Mouse (Mus musculus) heart, embryonic 13.5 days (tissue): Measurements from ENCODE around the gene Nanos2. TPM values are rescaled to one million over a fixed set of nuclear protein-coding genes. Genes with fewer than 3 reads are reported as not detected.

Experiments
- ATAC-seq: fragments of 200-750 bp; cut with Nextera tagmentation; 2 replicates; pipeline ENCODE4 v1.8.0; 2017; ENCODE audit warnings: moderate TSS enrichment; ENCODE audit not compliant: insufficient number of reproducible peaks, low FRiP score, low TSS enrichment; ENCODE audit errors: extremely low read depth
- H3K27ac ChIP-seq: fragments of 300-500 bp; sonication (generic); replicated peaks from 2 replicates; pipeline ENCODE4 v1.5.1; 2015; ENCODE audit warnings: moderate library complexity, mild to moderate bottlenecking, inconsistent platforms
- H3K27me3 ChIP-seq: fragments of 300-500 bp; sonication (generic); replicated peaks from 2 replicates; pipeline ENCODE4 v1.6.1; 2015; ENCODE audit warnings: mild to moderate bottlenecking, inconsistent platforms
- H3K36me3 ChIP-seq: fragments of 300-500 bp; sonication (generic); 2 replicates; pipeline ENCODE4 v1.6.1; 2015; ENCODE audit warnings: mild to moderate bottlenecking, inconsistent platforms
- H3K4me1 ChIP-seq: fragments of 300-500 bp; sonication (generic); 2 replicates; pipeline ENCODE4 v1.6.1; 2015; ENCODE audit warnings: inconsistent platforms
- H3K4me2 ChIP-seq: fragments of 300-500 bp; sonication (generic); 2 replicates; pipeline ENCODE4 v1.6.1; 2015; ENCODE audit warnings: inconsistent platforms, mild to moderate bottlenecking, moderate library complexity
- H3K4me3 ChIP-seq: fragments of 300-500 bp; sonication (generic); 2 replicates; pipeline ENCODE4 v1.5.1; 2015; ENCODE audit warnings: moderate library complexity, mild to moderate bottlenecking, inconsistent platforms
- H3K9ac ChIP-seq: fragments of 300-500 bp; sonication (generic); 2 replicates; pipeline ENCODE4 v1.6.1; 2015; ENCODE audit warnings: inconsistent platforms, mild to moderate bottlenecking, moderate library complexity
- H3K9me3 ChIP-seq: fragments of 300-500 bp; sonication (generic); 2 replicates; pipeline ENCODE4 v1.6.1; 2016; ENCODE audit warnings: inconsistent platforms
- WGBS: fragments of 180-500 bp; shearing (Covaris S2); methylation state at CpG from one replicate; pipeline ENCODE4 v1.1.7; 2015; ENCODE audit warnings: mixed read lengths; 5-methylcytosine and 5-hydroxymethylcytosine counted together
- polyA plus RNA-seq: library from polyadenylated mRNA; unstranded; fragments of >200 nt; fragmentation: Nextera tagmentation; extraction: Ambion mirVana; gene quantifications from 2 replicates; pipeline ENCODE4 v1.2.1, GENCODE M21; 2015

Gene Nanos2
- polyA plus RNA-seq, 1 experiment from 2014 or later = not detected

DNA sequence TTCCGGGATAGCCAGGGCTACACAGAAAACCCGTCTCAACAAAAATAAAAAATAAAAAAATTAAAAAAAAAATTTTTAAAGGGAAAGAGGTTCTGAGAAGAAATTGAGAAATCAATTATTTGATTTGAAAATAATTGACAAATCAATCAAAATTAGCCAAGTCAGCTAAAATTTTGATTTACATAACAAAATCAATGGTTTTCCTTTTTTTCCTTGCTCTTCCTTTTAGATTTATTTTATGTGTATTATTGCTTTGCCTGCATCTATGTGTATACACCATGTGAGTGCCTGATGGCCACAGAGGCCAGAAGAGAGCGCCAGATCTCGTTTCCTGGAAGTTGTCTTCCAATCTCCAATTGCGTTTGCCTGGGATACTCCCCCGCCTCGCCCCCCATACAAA lies 30.7 kb downstream of the Nanos2 start:
- H3K4me2 ChIP-seq = no peak overlapping the region
- no peaks in the 10 kb centered on the region for H3K9me3 ChIP-seq
- H3K9ac ChIP-seq = no peak overlapping the region
- ATAC-seq = no peak
- H3K4me3 ChIP-seq = no peak overlapping the region
- no peaks in the 10 kb centered on the region for H3K36me3 ChIP-seq
- WGBS = 80% methylated on average over 7 of the region's 7 CpGs
- H3K4me1 ChIP-seq = peaks cover 11% of the 10 kb centered on the region
- peaks cover 40% of the 10 kb centered on the region for H3K27me3 ChIP-seq
- H3K27ac ChIP-seq = no peak overlapping the region

- Histone ChIP-seq H3K36me3 (no peaks in the 10 kb centered on the region), H3K27ac (no peak overlapping the region), H3K4me2 (no peak overlapping the region), H3K9me3 (no peaks in the 10 kb centered on the region), H3K4me1 (peaks cover 25% of the 10 kb centered on the region), H3K9ac (peak overlapping the region; percentile 28; the same call in 1 of the 2 replicates), H3K4me3 (no peak overlapping the region), H3K27me3 (peaks cover 47% of the 10 kb centered on the region)
- 21% methylated on average over 8 of the region's 8 CpGs for WGBS
- ATAC-seq = no peak
Observed at GRCm38 (mm10) chr7:19021048-19021447, 33.8 kb downstream of the Nanos2 start.

DNA sequence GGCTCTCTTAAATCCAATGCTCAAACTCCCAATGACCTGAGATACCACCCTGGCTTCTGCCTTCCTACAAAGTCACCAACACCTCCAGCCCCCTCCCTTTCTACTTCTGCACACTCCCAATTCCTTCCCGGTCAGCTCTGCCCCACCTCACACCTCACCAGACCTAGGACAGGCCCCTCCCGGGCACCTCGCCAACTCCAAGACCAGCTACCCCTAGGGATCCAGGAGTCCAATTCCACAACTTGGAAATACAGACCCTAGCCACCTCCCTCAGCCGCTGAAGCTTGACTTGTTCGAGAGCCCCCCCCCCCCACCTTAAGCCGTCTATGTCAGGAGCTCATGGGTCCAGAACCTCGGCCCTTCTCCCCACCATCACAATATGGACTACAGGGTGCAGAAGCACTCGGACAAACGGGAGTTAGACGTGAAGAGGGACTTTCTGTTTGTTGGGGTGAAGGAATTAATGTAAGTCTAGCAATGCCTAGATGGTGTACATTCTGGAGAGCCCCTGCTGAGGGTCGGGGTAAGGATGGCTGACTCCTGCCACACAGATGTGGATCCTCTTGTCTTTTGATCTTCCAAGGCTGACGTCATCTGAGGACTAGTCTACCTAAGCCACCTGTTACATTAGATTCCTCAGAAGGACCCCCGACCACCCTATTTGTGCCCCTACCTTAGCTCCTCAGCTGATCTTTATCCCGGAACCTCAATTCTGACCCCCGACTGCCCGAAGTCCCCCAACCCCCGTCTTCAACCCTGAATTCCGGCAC lies 35.2 kb downstream of the Nanos2 start:
- H3K4me2 ChIP-seq = no peak overlapping the region
- peaks cover 30% of the 10 kb centered on the region for H3K4me1 ChIP-seq
- H3K27ac ChIP-seq = no peak overlapping the region

GRCm38 (mm10) chr7:19023357-19023814 lies 36.2 kb downstream of the Nanos2 start, which contains the start of gene Foxa3:
Gene Foxa3, minus strand, starts transcription at chr7:19023538.
- Histone ChIP-seq H3K9me3 (no peaks in the 10 kb centered on the region), H3K4me1 (peaks cover 30% of the 10 kb centered on the region), H3K36me3 (peaks cover 1% of the 10 kb centered on the region; the same call in 1 of the 2 replicates), H3K27ac (peak within 1 kb of the TSS; percentile 73), H3K4me2 (peak within 1 kb of the TSS; percentile 94), H3K4me3 (peak within 1 kb of the TSS; percentile 99), H3K9ac (peak within 1 kb of the TSS; percentile 99), H3K27me3 (peaks cover 47% of the 10 kb centered on the region)
- peak; percentile 21; the same call in 1 of the 2 replicates for ATAC-seq
- 5% methylated on average over 30 of the region's 30 CpGs for WGBS

More for the DNA sequence above, 35.2 kb downstream of the Nanos2 start:
- no peaks in the 10 kb centered on the region for H3K9me3 ChIP-seq
- no peak overlapping the region for H3K4me3 ChIP-seq
- ATAC-seq = no peak
- H3K9ac ChIP-seq = no peak overlapping the region; the same call in 1 of the 2 replicates
- no peaks in the 10 kb centered on the region for H3K36me3 ChIP-seq
- 49% methylated on average over 18 of the region's 18 CpGs for WGBS
- peaks cover 47% of the 10 kb centered on the region for H3K27me3 ChIP-seq

DNA sequence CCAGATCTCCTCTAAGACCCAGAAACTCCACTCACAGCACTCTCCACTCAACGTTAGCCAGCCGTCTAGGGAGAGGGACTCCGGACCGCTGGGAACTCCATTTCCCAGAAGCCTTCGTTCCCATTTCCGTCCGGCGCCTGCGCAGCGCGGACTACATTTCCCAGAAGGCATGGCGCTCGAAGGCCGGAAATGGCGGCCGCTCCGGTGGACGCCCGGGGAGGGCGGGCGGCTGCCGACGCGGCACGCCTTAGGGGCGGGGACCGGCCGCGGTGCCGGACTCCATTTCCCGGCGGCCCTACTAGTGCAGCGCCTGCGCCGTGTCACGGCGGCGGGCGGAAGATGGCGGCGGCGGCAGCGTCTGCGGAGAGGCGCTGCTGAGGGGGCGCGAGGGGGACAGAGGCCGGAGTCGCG lies 36.9 kb downstream of the Nanos2 start, which contains the start of gene Sympk:
Gene Sympk (plus strand): TSS at position 282 of the 411 bp plus-strand sequence.
- peak within 1 kb of the TSS; percentile 99 for H3K4me3 ChIP-seq
- peak within 1 kb of the TSS; percentile 94 for H3K4me2 ChIP-seq
- peak; percentile 92 for ATAC-seq
- H3K4me1 ChIP-seq = peaks cover 30% of the 10 kb centered on the region
- WGBS = under 1% methylated on average over 50 of the region's 50 CpGs
- peak within 1 kb of the TSS; percentile 99 for H3K9ac ChIP-seq
- peak within 1 kb of the TSS; percentile 73 for H3K27ac ChIP-seq
- peaks cover 47% of the 10 kb centered on the region for H3K27me3 ChIP-seq
- no peaks in the 10 kb centered on the region for H3K9me3 ChIP-seq
- peaks cover 9% of the 10 kb centered on the region for H3K36me3 ChIP-seq

DNA sequence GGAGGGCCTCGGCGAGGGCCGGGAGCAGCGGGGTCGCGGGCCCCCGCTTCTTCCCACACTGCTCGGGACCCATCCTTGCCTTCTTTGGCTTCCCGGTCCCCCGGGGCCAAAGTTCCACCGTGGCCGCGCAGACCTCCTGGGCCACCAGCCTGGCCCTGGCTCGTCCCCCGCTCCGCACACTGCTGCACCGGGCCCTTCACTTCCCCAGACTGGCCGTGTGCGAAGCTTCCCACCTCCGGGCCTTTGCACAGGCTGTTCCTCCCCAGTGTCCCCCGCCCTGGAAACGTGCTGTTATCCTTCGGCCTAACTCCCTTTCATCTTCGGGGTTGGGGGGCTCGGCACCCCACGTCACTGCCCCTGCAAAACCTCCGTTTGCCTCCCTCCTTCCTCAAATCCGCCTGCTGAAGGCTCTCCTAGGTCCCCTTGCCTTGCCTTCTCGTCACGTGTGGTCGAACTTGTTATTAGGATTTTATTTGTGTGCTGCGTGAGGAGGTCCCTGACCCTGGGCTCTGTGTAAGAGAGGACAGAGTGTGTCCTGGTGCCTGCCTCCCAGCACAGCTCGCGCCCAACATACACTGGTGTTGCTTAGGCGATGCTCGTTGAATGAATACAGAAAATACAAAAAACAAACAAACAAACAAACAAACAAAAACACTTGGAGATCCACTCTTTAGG lies 37.5 kb downstream of the Nanos2 start:
- H3K4me2 ChIP-seq = peak overlapping the region; percentile 94
- H3K9ac ChIP-seq = peak overlapping the region; percentile 99
- peak overlapping the region; percentile 99 for H3K4me3 ChIP-seq
- 2% methylated on average over 29 of the region's 36 CpGs for WGBS
- H3K9me3 ChIP-seq = no peaks in the 10 kb centered on the region
- peak overlapping the region; percentile 73 for H3K27ac ChIP-seq
- H3K27me3 ChIP-seq = peaks cover 41% of the 10 kb centered on the region
- peaks cover 30% of the 10 kb centered on the region for H3K4me1 ChIP-seq
- peaks cover 15% of the 10 kb centered on the region for H3K36me3 ChIP-seq
- ATAC-seq = peak; percentile 5; the same call in 1 of the 2 replicates

- H3K36me3 ChIP-seq = peaks cover 48% of the 10 kb centered on the region
- peaks cover 8% of the 10 kb centered on the region for H3K27me3 ChIP-seq
- peaks cover 23% of the 10 kb centered on the region for H3K4me1 ChIP-seq
- H3K4me3 ChIP-seq = no peak overlapping the region
- no peak overlapping the region for H3K4me2 ChIP-seq
- H3K9me3 ChIP-seq = no peaks in the 10 kb centered on the region
- no peak for ATAC-seq
- H3K27ac ChIP-seq = no peak overlapping the region
- no peak overlapping the region for H3K9ac ChIP-seq
Observed at GRCm38 (mm10) chr7:19028067-19028466, 40.9 kb downstream of the Nanos2 start.

DNA sequence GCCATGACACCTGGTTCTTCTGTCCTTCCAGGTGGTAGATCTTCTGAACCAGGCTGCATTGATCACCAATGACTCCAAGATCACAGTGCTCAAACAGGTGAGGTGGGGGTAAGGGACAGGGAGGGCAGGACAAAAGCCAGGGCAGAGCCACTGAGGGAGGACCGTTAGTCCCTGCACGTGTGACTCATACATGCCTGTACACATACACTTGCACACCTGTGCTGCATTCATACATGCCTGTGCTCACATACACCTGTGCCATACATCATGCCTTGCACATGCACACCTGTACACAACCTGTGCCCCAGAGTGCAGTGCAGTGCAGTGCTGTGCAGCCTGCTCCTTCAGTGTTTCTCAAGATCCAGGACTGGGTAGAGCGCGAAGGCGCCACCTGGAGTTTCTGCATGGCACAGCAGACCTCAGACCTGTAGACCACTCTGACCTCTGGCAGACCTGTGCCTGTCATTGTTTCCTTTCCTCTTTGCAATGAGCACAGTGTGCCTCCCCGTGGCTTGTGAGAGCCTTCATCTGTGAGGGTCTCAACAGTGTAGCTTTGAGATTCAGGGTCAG lies 42.0 kb downstream of the Nanos2 start:
- peak; percentile 15; the same call in 1 of the 2 replicates for ATAC-seq
- H3K9me3 ChIP-seq = no peaks in the 10 kb centered on the region
- no peak overlapping the region for H3K4me2 ChIP-seq
- peaks cover 59% of the 10 kb centered on the region for H3K36me3 ChIP-seq
- no peak overlapping the region for H3K4me3 ChIP-seq
- H3K4me1 ChIP-seq = peaks cover 18% of the 10 kb centered on the region
- no peak overlapping the region for H3K9ac ChIP-seq
- no peaks in the 10 kb centered on the region for H3K27me3 ChIP-seq
- no peak overlapping the region for H3K27ac ChIP-seq
- 67% methylated on average over 6 of the region's 6 CpGs for WGBS

- Histone ChIP-seq H3K9me3 (no peaks in the 10 kb centered on the region), H3K27ac (no peak overlapping the region), H3K27me3 (no peaks in the 10 kb centered on the region), H3K4me1 (no peaks in the 10 kb centered on the region), H3K36me3 (peaks cover 83% of the 10 kb centered on the region), H3K4me3 (no peak overlapping the region), H3K9ac (no peak overlapping the region), H3K4me2 (no peak overlapping the region)
- no peak for ATAC-seq
- 58% methylated on average over 4 of the region's 4 CpGs for whole genome bisulfite sequencing
Observed at GRCm38 (mm10) chr7:19031641-19032040, 44.4 kb downstream of the Nanos2 start.
